Mouse (Mus musculus) ES-Bruce4 (cell line): ENCODE measurements around the gene Brd2. TPM values are rescaled to one million over a fixed set of nuclear protein-coding genes. Genes with fewer than 3 reads are reported as not detected.
"Not testable (repeated sequence)": the region's sequence is repeated elsewhere in the genome, so short reads cannot be mapped to it uniquely, and the experiment has no call there.

Experiments used
- H3K27ac ChIP-seq: 2 replicates; pipeline ENCODE4 v1.5.1; 2012; ENCODE audit warnings: low read length, inconsistent platforms; ENCODE audit not compliant: insufficient read depth
- H3K27me3 ChIP-seq: 2 replicates; pipeline ENCODE4 v1.6.1; 2012; ENCODE audit warnings: mild to moderate bottlenecking, low read length, inconsistent platforms; ENCODE audit not compliant: control insufficient read depth, poor library complexity, insufficient read depth, severe bottlenecking
- H3K36me3 ChIP-seq: 2 replicates; pipeline ENCODE4 v1.6.1; 2012; ENCODE audit warnings: inconsistent platforms, mild to moderate bottlenecking, low read length, moderate library complexity; ENCODE audit not compliant: control insufficient read depth, poor library complexity, insufficient read depth, severe bottlenecking
- H3K4me1 ChIP-seq: one replicate; pipeline ENCODE4 v1.8.1; 2011; ENCODE audit warnings: low read length; ENCODE audit not compliant: control insufficient read depth, insufficient read depth
- H3K4me3 ChIP-seq: 2 replicates; pipeline ENCODE4 v1.5.1; 2011; ENCODE audit warnings: low read depth, mild to moderate bottlenecking, low read length
- H3K9ac ChIP-seq: 2 replicates; pipeline ENCODE4 v1.6.1; 2012; ENCODE audit warnings: low read depth, mild to moderate bottlenecking, inconsistent platforms; ENCODE audit not compliant: poor library complexity, severe bottlenecking
- H3K9me3 ChIP-seq: replicated peaks from 2 replicates; pipeline ENCODE4 v1.6.1; 2012; ENCODE audit warnings: mild to moderate bottlenecking, low read length, inconsistent platforms; ENCODE audit not compliant: control insufficient read depth, poor library complexity, insufficient read depth, severe bottlenecking
- CTCF ChIP-seq: IDR thresholded peaks from one replicate; pipeline ENCODE4 v1.8.1; 2011; ENCODE audit warnings: low read depth, low read length
- EP300 ChIP-seq: IDR thresholded peaks from 2 replicates; pipeline ENCODE4 v1.6.1; 2011; ENCODE audit warnings: low read depth, low read length; ENCODE audit not compliant: insufficient read depth
- POLR2A ChIP-seq: IDR thresholded peaks from one replicate; pipeline ENCODE4 v1.8.1; 2011; ENCODE audit warnings: low read length; ENCODE audit not compliant: insufficient read depth
- polyA plus RNA-seq: library from polyadenylated mRNA; stranded (reverse); fragments of >200 nt; gene quantifications from 2 replicates; pipeline ENCODE4 v1.2.4, GENCODE M21; 2011; ENCODE audit warnings: low read depth; ENCODE audit not compliant: missing spikeins, insufficient read depth, insufficient read length

The Brd2 gene
- polyA plus RNA-seq, 1 experiment, result 199 TPM

GRCm38 (mm10) chr17:34164202-34164895, 41.9 kb upstream of the Brd2 start:
- Histone ChIP-seq H3K4me3 (no peak overlapping the region), H3K4me1 (peaks cover 2% of the 10 kb centered on the region), H3K9me3 (no peaks in the 10 kb centered on the region), H3K27me3 (no peaks in the 10 kb centered on the region), H3K36me3 (no peaks in the 10 kb centered on the region), H3K27ac (no peak overlapping the region), H3K9ac (no peak overlapping the region)
- TF ChIP-seq CTCF (peak; percentile 65), EP300 (no peak)

GRCm38 (mm10) chr17:34155534-34155933, 33.1 kb upstream of the Brd2 start:
- Histone ChIP-seq H3K4me1 (no peaks in the 10 kb centered on the region), H3K4me3 (no peak overlapping the region), H3K9me3 (no peaks in the 10 kb centered on the region), H3K27me3 (no peaks in the 10 kb centered on the region), H3K27ac (no peak overlapping the region), H3K36me3 (no peaks in the 10 kb centered on the region), H3K9ac (no peak overlapping the region)
- TF ChIP-seq POLR2A (no peak), EP300 (no peak), CTCF (no peak)

- Histone ChIP-seq H3K36me3 (no peaks in the 10 kb centered on the region), H3K4me1 (no peaks in the 10 kb centered on the region), H3K27me3 (no peaks in the 10 kb centered on the region), H3K27ac (no peak within 1 kb of the TSS), H3K9ac (no peak within 1 kb of the TSS), H3K4me3 (no peak within 1 kb of the TSS), H3K9me3 (no peaks in the 10 kb centered on the region)
- TF ChIP-seq EP300 (no peak), POLR2A (no peak), CTCF (no peak)
These were observed 30.5 kb upstream of the Brd2 start, which contains the start of gene H2-DMb1 for GRCm38 (mm10) chr17:34152923-34153322. Gene H2-DMb1 (plus strand): TSS chr17:34153072.

GRCm38 (mm10) chr17:34144960-34145371, 22.5 kb upstream of the Brd2 start:
- Histone ChIP-seq H3K9ac (no peak overlapping the region), H3K4me1 (no peaks in the 10 kb centered on the region), H3K4me3 (no peak overlapping the region), H3K27ac (no peak overlapping the region), H3K27me3 (no peaks in the 10 kb centered on the region), H3K9me3 (no peaks in the 10 kb centered on the region), H3K36me3 (no peaks in the 10 kb centered on the region)
- no peak for TF ChIP-seq CTCF
- TF ChIP-seq POLR2A, result no peak
- TF ChIP-seq EP300, result no peak

- H3K4me3 ChIP-seq, H3K9me3 ChIP-seq, H3K27ac ChIP-seq, H3K36me3 ChIP-seq, H3K4me1 ChIP-seq, H3K27me3 ChIP-seq, H3K9ac ChIP-seq: not testable (repeated sequence)
These were observed 21.8 kb upstream of the Brd2 start for GRCm38 (mm10) chr17:34144221-34144620.

- H3K9me3 ChIP-seq, result no peaks in the 10 kb centered on the region
- TF ChIP-seq POLR2A (no peak), EP300 (no peak), CTCF (no peak)
- no peak overlapping the region for H3K9ac ChIP-seq
- no peak overlapping the region for H3K4me3 ChIP-seq
- no peak overlapping the region for H3K27ac ChIP-seq
- no peaks in the 10 kb centered on the region for H3K27me3 ChIP-seq
- H3K4me1 ChIP-seq, result no peaks in the 10 kb centered on the region
- no peaks in the 10 kb centered on the region for H3K36me3 ChIP-seq
These were observed 21.0 kb upstream of the Brd2 start for GRCm38 (mm10) chr17:34143461-34143860.
